Mouse (Mus musculus): ENCODE data around the gene Traf5. TPM values are rescaled to one million over a fixed set of nuclear protein-coding genes. Genes with fewer than 3 reads are reported as not detected.
A peak's percentile ranks its signal among the peaks of the same experiment; 100 is the strongest.

Traf5 gene
- polyA plus RNA-seq, 1 experiment from 2014 or later: 2.6 TPM

DNA sequence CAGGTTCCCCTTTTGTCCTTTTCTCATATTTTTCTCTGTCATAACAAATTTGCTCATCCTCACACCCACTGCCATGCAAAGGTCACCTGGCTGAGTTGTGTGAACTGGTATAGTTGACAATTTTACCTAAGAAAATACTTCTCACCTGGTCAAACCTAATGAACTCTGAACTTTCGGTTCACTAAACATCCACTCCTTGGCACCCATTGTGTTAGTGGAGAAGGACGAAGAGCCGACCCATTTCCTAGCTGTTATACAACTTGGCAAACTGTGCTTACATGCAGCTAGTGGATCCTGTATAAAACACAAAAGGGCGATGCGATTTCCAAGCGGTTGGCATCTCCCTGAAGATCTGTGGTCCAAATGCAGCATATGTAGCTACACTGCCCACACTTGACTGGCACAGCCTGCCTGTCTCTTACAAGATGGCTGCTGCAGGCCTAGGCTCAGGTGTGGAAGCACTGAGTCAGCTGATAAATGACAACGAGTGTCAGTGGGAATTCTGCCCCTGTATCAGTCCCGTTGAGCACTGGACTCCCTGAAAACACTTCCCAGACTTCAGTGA lies 95.7 kb downstream of the Traf5 start:
- no peak overlapping the region for H3K4me2 ChIP-seq
- ATAC-seq (ENCODE audit: low FRiP score): no peak
- no peaks in the 10 kb centered on the region for H3K27me3 ChIP-seq
- no peaks in the 10 kb centered on the region; the same call in 1 of the 2 replicates for H3K4me1 ChIP-seq (replicated peaks)
- H3K9me3 ChIP-seq: no peaks in the 10 kb centered on the region
- H3K9ac ChIP-seq: no peak overlapping the region
- H3K4me3 ChIP-seq: no peak overlapping the region
- 86% methylated on average over 8 of the region's 8 CpGs for WGBS
- H3K27ac ChIP-seq: no peak overlapping the region
- H3K36me3 ChIP-seq: no peaks in the 10 kb centered on the region

DNA sequence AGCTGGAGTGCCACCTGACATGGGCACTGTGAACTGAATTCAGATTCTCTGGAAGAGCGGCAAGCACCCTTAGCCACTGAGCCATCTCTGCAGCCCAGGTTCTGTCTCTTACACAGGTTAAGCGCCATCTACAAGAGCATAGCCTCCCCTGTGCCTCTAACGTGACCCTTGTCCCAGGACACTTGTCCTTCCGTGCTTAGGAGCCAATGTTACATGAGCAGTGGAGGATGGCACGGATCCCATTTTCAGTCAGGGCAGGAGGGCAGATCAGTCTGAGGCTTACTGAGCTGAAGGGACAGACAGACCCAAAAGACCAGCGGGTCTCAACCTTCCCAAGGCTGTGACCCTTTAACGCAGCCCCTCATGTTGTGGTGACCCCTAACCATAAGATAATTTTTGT lies 96.4 kb downstream of the Traf5 start:
- no peaks in the 10 kb centered on the region for H3K9me3 ChIP-seq
- H3K9ac ChIP-seq: no peak overlapping the region

DNA sequence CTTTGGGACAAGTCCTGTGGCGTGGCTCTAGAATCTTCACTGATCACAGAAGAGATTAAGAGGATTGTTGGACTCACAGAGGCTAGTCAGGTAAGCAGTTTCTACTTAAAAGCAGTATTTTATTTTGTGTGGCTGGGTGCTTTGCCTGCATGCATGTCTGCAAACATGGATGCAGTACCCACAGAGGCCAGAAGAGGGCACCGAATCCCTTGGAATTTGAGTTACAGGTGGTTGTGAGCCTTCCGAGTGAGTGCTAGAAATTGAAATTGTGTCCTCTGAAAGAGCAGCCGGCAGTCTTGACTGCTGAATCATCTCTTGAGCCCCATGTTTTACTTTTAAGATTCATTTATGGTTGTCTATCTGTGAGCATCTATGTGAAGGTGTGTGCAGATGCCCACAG lies 96.9 kb downstream of the Traf5 start:
- ATAC-seq (ENCODE audit: low FRiP score): no peak
- no peak overlapping the region for H3K4me3 ChIP-seq
- no peak overlapping the region for H3K27ac ChIP-seq
- no peaks in the 10 kb centered on the region for H3K36me3 ChIP-seq
- no peaks in the 10 kb centered on the region for H3K9me3 ChIP-seq
- no peaks in the 10 kb centered on the region for H3K27me3 ChIP-seq
- 57% methylated on average over 4 of the region's 4 CpGs for WGBS
- no peak overlapping the region for H3K9ac ChIP-seq
- no peak overlapping the region for H3K4me2 ChIP-seq
- H3K4me1 ChIP-seq (replicated peaks): no peaks in the 10 kb centered on the region; the same call in 1 of the 2 replicates

More for the DNA sequence above, 96.4 kb downstream of the Traf5 start:
- Histone ChIP-seq H3K4me2 (no peak overlapping the region), H3K4me3 (no peak overlapping the region), H3K27me3 (no peaks in the 10 kb centered on the region), H3K36me3 (no peaks in the 10 kb centered on the region), H3K27ac (no peak overlapping the region), H3K4me1 (replicated peaks) (no peaks in the 10 kb centered on the region; the same call in 1 of the 2 replicates)
- WGBS: 91% methylated on average over 7 of the region's 7 CpGs
- no peak for ATAC-seq (ENCODE audit: low FRiP score)

DNA sequence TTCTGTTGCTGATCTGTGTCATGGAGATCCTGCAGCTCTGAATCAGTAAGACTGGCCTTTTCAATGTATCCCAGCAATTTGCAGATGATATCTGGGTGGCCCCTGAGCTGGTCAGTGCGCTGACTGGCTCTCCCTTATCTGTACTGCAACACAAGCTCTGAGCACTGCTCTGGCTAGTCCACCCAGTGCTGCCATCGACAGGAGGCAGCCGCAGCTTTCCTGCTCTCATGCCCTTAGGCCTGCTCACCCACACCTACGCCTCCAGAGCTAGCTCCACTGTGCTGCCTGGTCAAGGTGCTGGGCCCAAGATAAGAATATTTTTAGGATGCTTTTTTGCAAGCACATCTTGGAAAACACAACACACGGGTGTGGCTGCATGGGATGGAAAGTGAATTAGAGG lies 97.9 kb downstream of the Traf5 start:
- no peak overlapping the region for H3K9ac ChIP-seq
- 79% methylated on average over 5 of the region's 5 CpGs for WGBS

DNA sequence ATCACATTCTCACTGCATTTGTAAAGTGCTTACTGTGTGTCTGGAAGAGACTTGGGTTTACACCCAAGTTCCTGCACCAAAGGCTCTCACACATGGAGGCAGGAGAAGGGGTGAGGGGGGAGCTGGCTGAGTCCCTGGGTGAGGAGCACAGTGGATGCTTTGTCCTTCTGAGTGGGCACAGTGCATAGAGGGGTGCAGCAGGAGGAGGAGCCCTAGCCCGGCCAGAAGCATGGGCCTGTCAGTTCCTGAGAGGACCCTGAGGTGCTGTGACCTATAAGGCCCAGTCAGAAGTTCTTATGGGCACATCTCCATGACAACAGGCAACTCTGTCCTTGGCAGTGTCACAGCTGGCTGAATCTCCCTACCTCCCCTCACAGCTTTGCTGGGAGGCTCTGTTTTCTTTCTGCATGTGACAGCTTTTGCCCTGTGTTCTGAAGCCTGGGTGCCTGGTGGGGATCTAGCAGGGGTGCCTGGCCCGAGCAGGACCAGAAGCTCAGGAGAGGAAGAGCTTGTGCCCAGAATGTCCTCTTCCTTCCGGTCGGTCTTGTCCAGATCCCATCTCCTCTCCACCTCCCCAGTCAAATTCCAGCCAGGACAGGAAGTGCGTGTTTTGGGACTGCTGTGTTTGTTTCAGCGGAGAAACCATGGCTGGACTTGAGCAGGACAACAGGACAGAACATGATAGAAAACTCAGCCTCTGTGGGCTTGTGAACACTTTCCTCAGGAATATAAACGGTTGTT lies 100.1 kb downstream of the Traf5 start:
- WGBS: 75% methylated on average over 7 of the region's 7 CpGs
- Histone ChIP-seq H3K27me3 (no peaks in the 10 kb centered on the region), H3K4me2 (no peak overlapping the region), H3K27ac (no peak overlapping the region; the same call in 1 of the 2 replicates), H3K9ac (peak overlapping the region; percentile 35; the same call in 1 of the 2 replicates), H3K4me3 (no peak overlapping the region), H3K36me3 (no peaks in the 10 kb centered on the region), H3K4me1 (replicated peaks) (peaks cover 6% of the 10 kb centered on the region), H3K9me3 (no peaks in the 10 kb centered on the region)
- ATAC-seq (ENCODE audit: low FRiP score): 0 out of 2 replicates have a peak, but pooled peaks have one; percentile 2

More for the DNA sequence above, 97.9 kb downstream of the Traf5 start:
- Histone ChIP-seq H3K27me3 (no peaks in the 10 kb centered on the region), H3K9me3 (no peaks in the 10 kb centered on the region), H3K4me2 (no peak overlapping the region), H3K27ac (no peak overlapping the region), H3K4me3 (no peak overlapping the region), H3K36me3 (no peaks in the 10 kb centered on the region), H3K4me1 (replicated peaks) (peaks cover under 1% of the 10 kb centered on the region)
- ATAC-seq (ENCODE audit: low FRiP score): no peak

DNA sequence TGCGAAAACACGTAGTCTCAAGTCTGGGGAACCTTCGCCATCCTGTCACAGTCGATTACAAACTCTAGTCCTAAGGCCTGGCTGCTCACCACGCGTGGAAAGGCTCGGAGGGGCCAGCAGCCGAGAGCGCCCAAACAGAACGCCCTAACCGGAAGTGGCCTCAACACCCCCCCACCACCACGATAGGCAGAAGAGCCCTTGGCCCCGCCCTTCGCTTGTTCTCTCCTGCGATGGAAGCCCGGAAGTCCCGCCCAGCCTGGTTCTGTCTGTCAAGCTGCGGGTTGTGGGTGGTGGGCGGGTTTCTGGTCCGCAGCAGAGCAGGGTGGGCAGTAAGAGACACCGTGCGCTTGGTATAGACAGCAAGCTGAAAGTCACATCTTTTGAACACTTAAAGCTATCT lies 102.4 kb downstream of the Traf5 start:
- peak overlapping the region; percentile 85 for H3K27ac ChIP-seq
- peaks cover 6% of the 10 kb centered on the region for H3K4me1 ChIP-seq (replicated peaks)
- peaks cover 11% of the 10 kb centered on the region; the same call in 1 of the 2 replicates for H3K27me3 ChIP-seq
- under 1% methylated on average over 22 of the region's 22 CpGs for WGBS
- H3K4me3 ChIP-seq: peak overlapping the region; percentile 52
- peak overlapping the region; percentile 61 for H3K4me2 ChIP-seq
- H3K9ac ChIP-seq: peak overlapping the region; percentile 77
- H3K36me3 ChIP-seq: no peaks in the 10 kb centered on the region
- peak; percentile 98 for ATAC-seq (ENCODE audit: low FRiP score)
- no peaks in the 10 kb centered on the region for H3K9me3 ChIP-seq

DNA sequence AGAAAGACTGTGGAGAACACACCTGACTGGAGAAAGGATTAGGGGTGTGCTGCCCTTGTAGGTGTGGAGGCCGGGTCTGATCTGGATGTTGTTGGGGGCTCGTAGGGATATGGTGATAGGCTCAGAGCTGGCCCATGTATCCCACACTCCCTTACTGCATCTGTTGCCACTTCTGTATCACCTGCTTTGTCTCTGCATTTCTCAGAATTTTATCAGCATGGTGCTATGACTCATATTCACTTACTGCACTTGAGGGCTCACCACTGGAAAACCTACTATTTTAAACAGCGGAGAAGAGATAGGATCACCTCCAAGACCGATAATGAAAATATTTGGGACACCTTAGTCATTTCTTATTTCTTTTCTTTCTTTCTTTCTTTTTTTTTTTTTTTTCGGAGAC lies 103.3 kb downstream of the Traf5 start:
- Histone ChIP-seq H3K4me2 (peak overlapping the region; percentile 61), H3K9ac (no peak overlapping the region), H3K4me3 (peak overlapping the region; percentile 52; the same call in 1 of the 2 replicates), H3K9me3 (no peaks in the 10 kb centered on the region), H3K27me3 (peaks cover 11% of the 10 kb centered on the region; the same call in 1 of the 2 replicates), H3K36me3 (no peaks in the 10 kb centered on the region), H3K4me1 (replicated peaks) (peaks cover 6% of the 10 kb centered on the region), H3K27ac (no peak overlapping the region)
- WGBS: 92% methylated on average over 5 of the region's 5 CpGs
- no peak for ATAC-seq (ENCODE audit: low FRiP score)

DNA sequence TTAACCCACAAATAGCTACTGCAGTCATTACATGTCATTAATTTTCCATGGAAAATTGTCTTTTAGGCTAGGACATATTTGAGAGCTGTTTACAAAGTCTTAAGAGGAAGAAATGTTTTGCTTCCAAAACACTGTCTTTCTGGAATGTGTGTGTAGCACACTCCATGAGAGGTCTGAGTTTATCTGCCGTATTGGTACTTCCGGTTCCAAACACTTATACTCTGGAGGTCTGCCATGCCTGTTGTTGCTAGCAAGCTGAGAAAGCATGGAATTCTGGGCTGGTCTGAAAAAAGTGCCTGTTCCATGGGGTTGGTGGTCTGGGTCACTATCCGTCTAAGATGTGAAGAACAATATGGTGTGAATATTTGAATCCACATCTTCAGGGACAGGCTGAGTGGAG lies 103.7 kb downstream of the Traf5 start:
- WGBS: 96% methylated on average over 3 of the region's 3 CpGs
- no peak for ATAC-seq (ENCODE audit: low FRiP score)

DNA sequence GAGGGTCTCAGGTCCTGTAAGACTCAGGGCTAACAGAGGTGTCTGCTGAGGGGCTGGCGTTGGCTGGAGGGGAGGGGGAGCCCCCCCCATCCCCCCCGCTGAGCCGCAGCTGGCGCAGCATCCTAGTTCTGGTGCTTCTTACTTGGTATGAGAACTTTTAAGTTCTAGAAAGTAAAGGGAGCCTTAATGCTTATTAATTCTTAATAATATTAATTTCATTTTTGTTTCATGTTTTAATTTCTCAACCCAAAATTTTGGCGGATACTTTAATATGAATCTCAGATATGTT lies 104.9 kb downstream of the Traf5 start:
- H3K36me3 ChIP-seq: no peaks in the 10 kb centered on the region
- 55% methylated on average over 5 of the region's 5 CpGs for WGBS
- H3K9me3 ChIP-seq: no peaks in the 10 kb centered on the region
- ATAC-seq (ENCODE audit: low FRiP score): no peak
- peaks cover 11% of the 10 kb centered on the region; the same call in 1 of the 2 replicates for H3K27me3 ChIP-seq
- no peak overlapping the region for H3K27ac ChIP-seq
- H3K4me1 ChIP-seq (replicated peaks): peaks cover 7% of the 10 kb centered on the region
- no peak overlapping the region for H3K4me2 ChIP-seq
- H3K4me3 ChIP-seq: no peak overlapping the region
- H3K9ac ChIP-seq: no peak overlapping the region

More for the DNA sequence above, 103.7 kb downstream of the Traf5 start:
- H3K9ac ChIP-seq: no peak overlapping the region
- no peak overlapping the region for H3K27ac ChIP-seq
- H3K4me3 ChIP-seq: no peak overlapping the region
- no peaks in the 10 kb centered on the region for H3K36me3 ChIP-seq
- H3K9me3 ChIP-seq: no peaks in the 10 kb centered on the region
- H3K4me2 ChIP-seq: no peak overlapping the region
- peaks cover 11% of the 10 kb centered on the region; the same call in 1 of the 2 replicates for H3K27me3 ChIP-seq
- H3K4me1 ChIP-seq (replicated peaks): peaks cover 6% of the 10 kb centered on the region

DNA sequence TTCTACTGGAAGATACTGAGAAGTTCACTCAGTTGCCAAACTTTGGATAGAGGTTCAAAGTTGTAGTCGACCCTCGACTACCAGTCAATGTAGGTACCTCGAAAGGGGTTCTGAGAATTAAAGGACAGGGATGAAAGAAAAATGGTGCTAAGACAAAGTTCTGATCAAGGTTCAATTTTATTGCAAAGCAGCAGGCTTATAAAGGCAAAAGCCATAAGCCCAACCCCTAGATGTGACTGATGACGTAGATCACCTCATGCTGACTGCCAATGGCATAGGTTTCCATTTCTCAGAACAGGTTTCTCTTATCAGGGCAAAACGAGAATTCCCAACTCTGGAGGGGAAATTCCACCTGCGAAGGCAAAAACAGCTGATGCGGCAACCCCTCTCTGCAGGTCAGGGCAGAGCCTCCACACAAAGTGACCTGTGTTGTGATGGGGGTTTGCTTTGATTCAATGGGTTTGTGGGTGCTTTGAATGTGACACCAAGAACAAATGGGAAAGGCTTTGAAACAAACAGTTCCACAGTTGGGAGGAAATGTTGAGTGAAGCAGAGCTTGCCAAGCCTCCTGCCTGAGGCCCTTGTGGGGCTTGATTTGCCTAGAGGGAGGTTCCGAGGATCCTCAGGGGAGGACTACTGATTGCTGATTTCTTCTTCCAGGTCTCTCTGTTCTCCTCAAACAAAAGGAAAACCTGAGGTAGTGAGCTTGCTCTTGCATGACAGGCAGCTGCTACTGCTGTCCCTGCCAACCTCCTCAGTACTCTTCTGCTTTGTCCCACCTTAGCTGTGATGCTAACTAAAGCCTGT lies 105.5 kb downstream of the Traf5 start:
- Histone ChIP-seq H3K9me3 (no peaks in the 10 kb centered on the region), H3K4me3 (no peak overlapping the region), H3K27ac (no peak overlapping the region), H3K36me3 (no peaks in the 10 kb centered on the region), H3K27me3 (peaks cover 11% of the 10 kb centered on the region; the same call in 1 of the 2 replicates), H3K4me1 (replicated peaks) (peaks cover 13% of the 10 kb centered on the region), H3K4me2 (no peak overlapping the region), H3K9ac (no peak overlapping the region)
- 80% methylated on average over 8 of the region's 8 CpGs for WGBS
- no peak for ATAC-seq (ENCODE audit: low FRiP score)

DNA sequence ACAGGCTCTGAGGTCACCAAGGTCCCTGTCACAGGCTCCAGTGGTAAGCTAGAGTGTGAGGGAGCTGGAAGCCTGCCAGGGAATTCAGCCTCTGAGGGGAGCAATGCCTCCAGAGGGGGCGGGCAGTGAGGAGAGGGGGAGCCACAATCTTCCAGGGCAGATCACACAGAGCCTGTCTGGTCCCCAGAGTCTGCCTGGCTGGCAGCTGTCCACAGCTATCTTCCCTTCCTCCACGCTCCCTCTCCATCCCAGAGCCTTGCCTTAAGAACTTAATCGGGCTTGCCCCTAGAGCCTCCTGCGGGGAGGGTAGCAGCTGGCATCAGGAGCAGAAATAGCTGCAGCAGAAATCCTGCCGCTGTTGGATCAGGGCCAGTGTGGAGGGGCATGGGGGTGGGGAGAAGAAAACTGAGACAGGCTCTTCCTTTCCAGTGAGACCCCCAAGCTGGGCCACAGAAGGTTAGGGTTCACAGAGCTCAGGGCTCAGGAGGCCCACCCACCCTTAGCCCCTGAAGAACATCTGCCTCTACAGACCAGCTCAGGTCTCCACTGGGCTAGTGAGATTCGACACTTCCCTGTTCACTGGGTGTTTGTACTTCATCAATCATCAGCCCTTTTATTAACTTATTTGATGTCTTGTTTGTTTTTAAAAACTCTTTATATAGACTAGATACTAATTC lies 110.8 kb downstream of the Traf5 start:
- H3K36me3 ChIP-seq: no peaks in the 10 kb centered on the region
- H3K9ac ChIP-seq: no peak overlapping the region
- H3K4me3 ChIP-seq: no peak overlapping the region
- H3K9me3 ChIP-seq: no peaks in the 10 kb centered on the region
- no peak overlapping the region for H3K4me2 ChIP-seq
- peaks cover 11% of the 10 kb centered on the region; the same call in 1 of the 2 replicates for H3K27me3 ChIP-seq
- WGBS: 14% methylated on average over 6 of the region's 6 CpGs
- peak; percentile 81 for ATAC-seq (ENCODE audit: low FRiP score)
- H3K4me1 ChIP-seq (replicated peaks): peaks cover 46% of the 10 kb centered on the region
- peak overlapping the region; percentile 68 for H3K27ac ChIP-seq

DNA sequence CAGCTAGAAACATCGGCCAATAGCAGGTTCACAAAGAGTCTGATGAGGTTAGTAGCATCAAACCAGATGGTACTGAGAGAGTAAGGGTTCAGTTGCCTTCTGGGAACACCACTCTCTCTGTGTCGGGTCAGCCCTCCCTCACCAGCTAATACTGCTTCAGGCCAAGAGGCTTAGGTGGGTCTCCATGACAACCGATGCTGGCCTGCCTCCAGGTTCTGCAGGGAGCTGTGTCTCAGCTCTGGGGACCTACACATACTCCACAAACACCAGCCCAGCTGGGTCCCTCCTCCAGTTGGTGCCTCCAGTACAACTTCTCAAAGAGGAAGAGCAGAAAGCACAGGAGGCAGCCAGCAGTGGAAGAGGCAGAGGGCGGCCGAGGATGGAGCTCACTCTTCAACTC lies 115.2 kb downstream of the Traf5 start, which contains the start of gene Rd3:
TSS of gene Rd3 (plus strand) at position 184 of the 400 bp plus-strand sequence.
- Histone ChIP-seq H3K4me1 (replicated peaks) (peaks cover 50% of the 10 kb centered on the region), H3K4me3 (no peak within 1 kb of the TSS), H3K27me3 (no peaks in the 10 kb centered on the region), H3K36me3 (no peaks in the 10 kb centered on the region), H3K9ac (no peak within 1 kb of the TSS; the same call in 1 of the 2 replicates), H3K27ac (peak within 1 kb of the TSS; percentile 66; the same call in 1 of the 2 replicates), H3K9me3 (no peaks in the 10 kb centered on the region), H3K4me2 (0 out of 2 replicates have a peak within 1 kb of the TSS, but pooled peaks have one; percentile 10)
- peak; percentile 38 for ATAC-seq (ENCODE audit: low FRiP score)
- WGBS: 40% methylated on average over 5 of the region's 5 CpGs

Data from hindbrain, embryonic 13.5 days (tissue).